Mouse (Mus musculus): ENCODE measurements around the gene Lrrc26.
"Not testable (repeated sequence)": the region's sequence is repeated elsewhere in the genome, so short reads cannot be mapped to it uniquely, and the experiment has no call there.

The Lrrc26 gene

DNA sequence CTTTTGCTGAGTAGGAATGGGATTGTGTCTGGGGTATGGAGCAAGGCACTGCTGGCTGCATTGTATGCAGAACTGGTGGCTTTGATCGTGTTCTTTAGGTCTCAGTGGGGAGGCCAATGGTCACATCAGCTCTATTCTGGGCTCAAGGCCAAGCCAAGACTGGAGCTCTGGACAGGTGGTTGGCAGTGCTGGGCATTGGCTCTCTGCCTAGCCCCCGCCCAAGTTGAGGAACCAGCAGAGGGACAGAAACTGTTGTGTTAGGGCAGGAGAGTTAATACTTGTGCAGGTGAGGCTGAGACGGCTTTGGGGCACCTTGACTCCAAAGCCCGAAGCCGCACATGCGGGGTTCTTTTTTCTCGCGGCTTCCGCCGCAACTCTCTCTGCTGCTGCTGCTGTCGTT lies at the start of gene Lrrc26:
Gene Lrrc26 (plus strand): TSS at position 265 of the 400 bp plus-strand sequence.
- no peak for DNase-seq (ENCODE audit: low spot score in 2 of 2)

GRCm38 (mm10) chr2:25240310-25240709 lies 49.4 kb upstream of the Lrrc26 start:
- DNase-seq (ENCODE audit: low spot score in 2 of 2), result no peak

- peak; percentile 61 to 69 for DNase-seq (ENCODE audit: low spot score in 2 of 2)
Measured at GRCm38 (mm10) chr2:25240723-25241437, 48.8 kb upstream of the Lrrc26 start.

GRCm38 (mm10) chr2:25241438-25241775 lies 48.3 kb upstream of the Lrrc26 start:
- DNase-seq (ENCODE audit: low spot score in 2 of 2), result no peak

DNA sequence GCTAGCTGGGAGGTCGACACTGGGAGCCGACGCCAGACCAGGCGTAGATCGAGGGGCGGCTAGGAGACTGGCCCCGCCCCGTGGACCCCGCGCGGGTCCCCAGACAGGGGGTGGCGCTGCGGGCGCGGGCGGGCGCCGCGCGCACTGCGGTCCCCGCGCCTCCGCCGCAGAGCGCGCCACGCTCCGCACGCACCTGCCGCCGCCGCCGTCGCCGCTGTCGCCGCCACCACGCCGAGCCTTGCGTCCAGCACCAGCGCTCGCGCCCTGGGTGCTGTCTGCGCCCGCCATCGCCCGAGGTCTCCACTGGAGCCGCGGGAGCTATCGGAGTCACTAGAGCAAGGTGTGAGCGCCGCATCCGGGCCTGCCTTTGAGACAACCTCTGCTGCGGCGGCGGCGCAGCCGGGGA lies 47.6 kb upstream of the Lrrc26 start, which contains the start of the genes Rnf208 and Cysrt1:
Gene Rnf208 (plus strand): TSS at position 155 of the 406 bp plus-strand sequence.
Gene Cysrt1 (minus strand): TSS at position 352 of the 406 bp plus-strand sequence.
- DNase-seq (ENCODE audit: low spot score in 2 of 2), result no peak

- DNase-seq (ENCODE audit: low spot score in 2 of 2), result no peak
Measured at GRCm38 (mm10) chr2:25243342-25243741, 46.4 kb upstream of the Lrrc26 start.

DNA sequence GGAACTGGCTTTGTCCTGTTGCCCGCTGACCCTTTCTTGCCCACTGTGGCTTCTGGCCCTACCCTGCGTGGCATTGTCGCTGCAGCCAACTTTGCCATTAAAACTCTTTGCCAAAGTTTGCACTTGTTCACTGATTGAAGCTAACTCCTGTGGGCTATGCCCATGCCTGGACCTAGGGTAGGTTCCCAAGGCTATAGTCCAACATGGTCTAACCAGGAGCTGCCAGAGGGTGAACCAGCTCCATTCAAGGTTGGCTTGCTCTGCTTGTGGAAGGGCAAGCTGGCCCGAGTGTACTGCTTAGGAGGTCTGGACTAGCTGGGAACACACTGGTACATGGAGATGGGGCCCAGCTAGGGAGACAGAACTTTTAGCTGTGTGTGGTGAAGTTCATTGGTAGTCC lies 45.6 kb upstream of the Lrrc26 start:
- DNase-seq (ENCODE audit: low spot score in 2 of 2), result no peak

GRCm38 (mm10) chr2:25246183-25247072 lies 43.3 kb upstream of the Lrrc26 start, which contains the start of gene AL732309.1:
AL732309.1 (minus strand) TSS chr2:25246863.
- no peak for DNase-seq (ENCODE audit: low spot score in 2 of 2)

- DNase-seq (ENCODE audit: low spot score in 2 of 2), result no peak
Measured at GRCm38 (mm10) chr2:25252331-25252730, 37.4 kb upstream of the Lrrc26 start.

- DNase-seq (ENCODE audit: low spot score in 2 of 2), result peak; percentile 78 to 86
Measured at GRCm38 (mm10) chr2:25255284-25255779, 34.4 kb upstream of the Lrrc26 start, which contains the start of gene Tmem203. Tmem203 (plus strand) TSS chr2:25255439.

GRCm38 (mm10) chr2:25256443-25257109 lies 33.1 kb upstream of the Lrrc26 start:
- DNase-seq (ENCODE audit: low spot score in 2 of 2), result not testable (repeated sequence)

DNA sequence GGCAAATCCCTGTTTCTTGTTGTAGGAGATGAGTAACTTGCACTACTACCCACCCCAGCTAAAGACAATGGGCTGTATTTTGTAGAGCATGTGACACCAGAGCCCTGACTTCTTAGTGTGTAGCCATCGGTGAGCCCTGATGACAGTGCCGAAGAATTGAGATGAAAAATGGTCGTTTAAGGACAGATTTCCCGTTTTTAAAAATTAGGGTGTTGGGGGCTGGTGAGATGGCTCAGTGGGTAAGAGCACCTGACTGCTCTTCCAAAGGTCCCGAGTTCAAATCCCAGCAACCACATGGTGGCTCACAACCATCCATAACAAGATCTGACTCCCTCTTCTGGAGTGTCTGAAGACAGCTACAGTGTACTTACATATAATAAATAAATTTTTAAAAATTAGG lies 32.5 kb upstream of the Lrrc26 start:
- DNase-seq (ENCODE audit: low spot score in 2 of 2), result not testable (repeated sequence)

DNA sequence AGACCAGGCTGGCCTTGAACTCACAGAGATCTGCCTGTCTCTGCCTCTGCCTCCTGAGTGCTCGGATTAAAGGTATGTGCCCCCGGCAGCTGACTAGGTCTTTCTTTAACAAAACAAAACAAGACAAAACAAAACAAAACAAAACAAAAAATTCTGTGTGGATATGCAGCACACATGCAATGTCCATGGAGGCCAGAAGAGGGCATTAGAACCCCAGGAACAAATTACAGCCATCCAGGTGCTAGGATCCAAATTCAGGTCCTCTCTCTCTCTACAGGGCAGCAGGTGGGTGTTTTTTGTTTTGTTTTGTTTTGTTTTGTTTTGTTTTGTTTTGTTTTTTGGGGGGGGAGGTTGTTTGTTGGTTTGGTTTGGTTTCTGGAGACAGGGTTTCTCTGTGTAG lies 30.8 kb upstream of the Lrrc26 start:
- DNase-seq (ENCODE audit: low spot score in 2 of 2), result no peak

DNA sequence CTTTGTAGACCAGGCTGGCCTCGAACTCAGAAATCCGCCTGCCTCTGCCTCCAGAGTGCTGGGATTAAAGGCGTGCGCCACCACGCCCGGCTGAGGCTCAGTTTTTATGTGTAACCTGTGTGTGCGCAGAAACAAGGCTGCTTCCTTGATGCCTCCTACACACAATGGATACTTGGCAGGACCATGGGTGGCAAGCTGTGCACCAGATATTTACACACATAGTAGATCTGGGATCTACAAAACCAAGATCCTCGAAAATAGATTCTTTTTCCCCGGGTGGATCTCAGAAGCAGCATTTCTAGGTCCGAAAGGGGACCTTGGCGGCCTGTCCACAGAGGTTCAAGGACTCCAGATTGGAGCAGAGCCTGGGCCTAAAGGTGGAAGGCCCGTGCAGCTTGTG lies 27.8 kb upstream of the Lrrc26 start:
- DNase-seq (ENCODE audit: low spot score in 2 of 2), result no peak

DNA sequence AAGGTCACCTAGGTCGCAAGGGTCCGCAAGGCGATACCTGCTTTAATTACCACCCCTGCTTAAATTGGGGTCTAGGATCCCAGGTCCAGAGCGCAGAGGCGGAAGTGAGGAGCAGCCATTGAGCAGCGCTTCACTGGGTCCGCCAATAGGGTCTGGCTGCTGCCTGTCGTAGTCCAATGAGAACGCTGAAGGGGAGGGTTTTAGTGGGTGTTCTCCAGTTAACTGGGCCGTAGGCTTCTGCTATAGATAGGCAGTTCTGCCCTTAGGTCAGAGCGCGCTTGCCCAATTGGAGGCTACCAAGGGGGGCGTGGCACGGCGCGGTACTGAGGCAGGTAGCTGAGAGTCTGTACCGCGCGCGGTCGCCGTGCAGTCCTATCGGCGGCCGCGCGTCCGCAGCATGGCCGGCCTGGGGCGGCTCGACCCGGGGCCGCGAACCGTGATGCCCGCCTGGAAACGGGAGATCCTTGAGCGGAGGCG lies 27.4 kb upstream of the Lrrc26 start, which contains the start of gene Tprn:
Gene Tprn (plus strand): TSS at position 328 of the 477 bp plus-strand sequence.
- DNase-seq (ENCODE audit: low spot score in 2 of 2), result peak; percentile 89 to 93

GRCm38 (mm10) chr2:25262795-25263622 lies 26.7 kb upstream of the Lrrc26 start:
- DNase-seq (ENCODE audit: low spot score in 2 of 2), result no peak

DNA sequence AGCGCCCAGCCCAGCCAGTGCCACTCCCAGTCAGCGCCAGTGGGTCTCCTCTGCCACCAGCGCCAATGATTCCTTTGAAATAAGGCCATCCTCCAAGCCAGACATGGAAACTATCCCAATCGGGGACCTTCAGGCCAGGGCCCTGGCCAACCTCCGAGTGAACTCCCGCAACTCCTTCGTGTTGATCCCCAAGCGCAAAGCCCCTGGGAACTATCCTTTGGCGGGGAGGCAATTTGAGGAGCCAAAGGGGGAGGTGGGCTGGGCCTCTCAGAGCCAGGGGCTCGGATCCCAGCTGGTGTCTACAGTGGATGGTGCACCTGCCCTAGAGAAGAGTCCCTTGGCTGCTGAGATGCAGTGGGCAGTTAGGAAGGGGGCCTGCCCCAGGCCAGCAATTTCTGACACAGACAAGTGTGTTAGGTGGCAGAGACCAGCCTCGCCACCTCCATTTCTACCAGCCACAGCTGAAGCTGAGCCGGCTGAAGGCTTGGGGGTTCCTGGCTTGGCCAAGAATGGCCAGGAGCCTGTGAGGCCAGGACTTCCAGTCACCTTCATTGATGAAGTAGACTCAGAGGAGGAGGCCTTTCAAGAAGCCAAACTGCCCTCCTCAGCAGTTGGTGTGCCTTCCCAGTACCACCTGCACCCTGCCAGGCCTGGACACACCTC lies 26.0 kb upstream of the Lrrc26 start:
- DNase-seq (ENCODE audit: low spot score in 2 of 2), result no peak

- no peak for DNase-seq (ENCODE audit: low spot score in 2 of 2)
Measured at GRCm38 (mm10) chr2:25264286-25264660, 25.4 kb upstream of the Lrrc26 start.

DNA sequence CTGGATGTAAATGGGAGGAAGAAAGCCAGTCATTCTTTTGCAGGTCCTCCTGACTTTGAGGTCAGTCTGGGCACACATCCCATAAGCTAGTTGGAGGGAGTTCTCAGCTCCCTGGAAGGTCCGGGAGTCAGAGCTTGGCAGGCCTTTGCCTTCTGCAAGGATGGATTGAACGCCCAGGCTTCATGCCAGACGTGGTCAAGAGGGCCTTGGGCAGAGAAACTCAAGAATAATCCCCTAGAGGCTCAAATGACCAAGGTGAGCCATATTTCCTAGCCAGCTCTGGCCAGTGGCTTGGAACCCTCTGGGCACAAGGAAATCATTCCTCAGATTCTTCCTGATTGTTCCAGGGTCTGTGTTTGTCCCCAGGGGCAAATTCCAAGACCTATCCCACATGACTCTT lies 24.9 kb upstream of the Lrrc26 start:
- DNase-seq (ENCODE audit: low spot score in 2 of 2), result no peak

Measured in urinary bladder, postnatal 4 days (tissue).